Mouse (Mus musculus): ENCODE results near the gene Spout1. TPM values are rescaled to one million over a fixed set of nuclear protein-coding genes. Genes with fewer than 3 reads are reported as not detected.

The Spout1 gene
- 44.8 and 46.0 TPM in 2 replicates for polyA plus RNA-seq (2015; fragmentation: Nextera tagmentation; extraction: Ambion mirVana)

DNA sequence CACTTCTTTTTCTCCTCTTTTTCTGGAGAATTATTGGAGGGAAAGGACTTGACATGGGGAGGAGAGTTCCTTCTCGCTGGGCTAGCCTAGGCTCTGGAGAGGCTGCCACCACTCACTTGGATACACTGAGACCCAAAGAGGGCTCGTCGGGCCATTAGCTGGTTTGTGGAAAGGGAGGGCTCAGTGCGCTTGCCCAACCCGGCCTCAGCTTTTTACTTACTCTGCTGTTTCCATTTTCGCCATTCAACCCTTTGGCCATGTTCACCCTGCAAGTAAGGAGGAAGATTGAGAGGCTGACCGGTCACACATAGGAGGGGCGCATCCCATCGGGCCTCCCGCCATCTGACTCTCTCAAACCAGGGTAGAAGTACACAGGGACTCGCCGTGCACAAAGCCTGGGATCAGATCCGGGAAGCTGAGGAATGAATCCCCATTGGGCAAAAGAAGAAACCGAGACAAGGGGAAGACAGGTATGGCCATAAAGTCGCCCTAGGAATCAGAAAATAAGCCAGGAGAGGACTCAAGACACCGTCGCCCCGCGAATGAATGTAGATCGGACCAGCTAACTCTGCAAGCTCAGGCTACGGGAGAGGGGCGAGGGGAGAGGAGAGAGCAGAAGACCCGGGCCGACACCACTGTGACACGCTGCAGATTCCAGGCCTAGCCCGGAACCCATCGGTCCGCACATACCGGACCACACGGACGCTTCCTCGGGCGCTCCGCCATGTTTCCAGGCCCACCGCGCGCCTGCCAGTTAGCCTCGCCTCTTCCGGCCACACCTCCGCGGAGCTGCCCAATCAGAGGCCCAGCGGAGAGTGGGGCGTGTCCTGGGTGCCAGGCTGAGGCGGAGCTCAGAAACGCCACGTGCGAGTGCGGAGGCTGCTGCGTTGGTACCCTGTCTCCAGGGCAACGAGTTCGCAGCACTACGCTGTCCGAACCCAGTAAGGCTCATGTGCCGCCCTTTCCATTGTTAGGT is at the start of gene Spout1:
Gene Spout1 (minus strand): TSS at position 760 of the 976 bp plus-strand sequence.
- DNase-seq (ENCODE audit: low spot score): peak; percentile 95

DNA sequence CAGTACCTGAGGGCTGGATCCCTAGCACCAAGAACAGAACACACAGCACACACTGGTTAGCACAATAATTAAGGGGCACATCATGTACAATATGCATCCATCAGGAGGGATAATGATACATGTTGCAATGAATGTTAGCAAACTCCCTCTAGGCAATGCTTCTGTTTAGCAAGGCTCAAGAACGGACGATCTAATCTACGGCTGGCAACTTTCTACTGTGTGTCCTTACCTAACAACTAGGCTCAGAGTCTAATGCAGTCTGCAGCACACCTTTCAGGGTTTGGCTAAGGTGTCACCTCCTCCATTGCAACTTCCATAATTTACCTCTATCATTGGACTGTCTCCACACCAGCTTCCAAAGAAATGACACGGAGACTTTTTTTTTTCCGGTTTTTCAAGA is 38.0 kb upstream of the Spout1 start:
- DNase-seq (ENCODE audit: low spot score): no peak

DNA sequence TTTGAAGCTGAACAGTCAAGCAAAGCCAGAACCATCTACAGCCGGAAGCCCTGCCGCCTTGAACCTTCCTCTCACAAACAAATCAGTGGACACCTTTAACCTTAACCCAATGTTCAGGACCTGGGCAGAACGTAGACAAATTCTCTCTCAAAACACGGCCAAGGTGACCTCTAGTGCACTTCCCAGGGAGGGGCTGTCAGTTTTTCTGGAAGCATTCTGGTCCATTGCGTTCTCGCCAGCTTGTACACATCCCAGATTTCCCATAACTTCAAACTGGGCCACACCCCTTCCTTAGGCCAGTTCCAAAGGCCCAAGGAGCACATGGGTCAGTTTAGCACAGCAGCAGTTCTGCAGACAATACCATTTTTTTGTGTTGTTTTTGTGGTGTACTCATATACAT is 37.2 kb upstream of the Spout1 start:
- DNase-seq (ENCODE audit: low spot score): no peak

DNA sequence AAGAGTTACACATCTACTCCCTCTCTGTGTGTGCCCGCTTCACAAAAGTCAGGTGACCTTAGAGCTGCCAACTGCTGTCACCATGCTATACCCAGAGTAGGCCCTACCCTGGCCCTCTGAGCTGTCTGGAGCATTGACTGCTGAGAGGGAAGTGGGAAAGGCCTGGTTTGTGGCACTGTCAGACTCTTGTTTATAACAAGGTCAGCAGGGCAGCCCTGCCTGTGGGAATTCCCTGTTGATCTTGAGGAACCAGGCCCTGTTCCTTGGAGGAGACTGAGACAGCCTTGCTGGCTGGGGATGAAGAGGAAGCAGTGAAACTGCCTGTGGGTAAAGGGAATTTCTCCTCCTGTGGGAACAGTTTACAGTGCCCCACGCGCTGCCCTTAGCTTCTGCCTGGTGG is 36.5 kb upstream of the Spout1 start:
- DNase-seq (ENCODE audit: low spot score): no peak

DNA sequence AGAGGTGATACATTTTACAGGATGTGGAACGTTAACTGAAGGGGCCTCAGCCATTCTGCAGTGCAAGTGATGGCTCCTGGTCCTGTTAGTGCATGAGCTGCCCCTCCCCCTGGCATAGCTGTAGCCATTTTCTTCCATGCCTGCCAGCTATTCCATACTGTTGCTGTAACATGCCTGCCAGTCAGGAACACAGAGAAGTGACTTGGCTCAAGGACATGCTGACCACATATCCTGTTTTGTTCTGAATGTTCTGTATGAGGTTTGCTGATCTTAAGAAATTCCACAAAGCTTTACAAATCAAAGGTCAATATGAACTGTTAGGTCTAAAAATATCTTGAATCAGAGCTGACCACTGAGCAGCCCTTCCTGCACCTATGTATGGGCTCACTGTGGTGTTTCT is 34.7 kb upstream of the Spout1 start:
- no peak for DNase-seq (ENCODE audit: low spot score)

DNA sequence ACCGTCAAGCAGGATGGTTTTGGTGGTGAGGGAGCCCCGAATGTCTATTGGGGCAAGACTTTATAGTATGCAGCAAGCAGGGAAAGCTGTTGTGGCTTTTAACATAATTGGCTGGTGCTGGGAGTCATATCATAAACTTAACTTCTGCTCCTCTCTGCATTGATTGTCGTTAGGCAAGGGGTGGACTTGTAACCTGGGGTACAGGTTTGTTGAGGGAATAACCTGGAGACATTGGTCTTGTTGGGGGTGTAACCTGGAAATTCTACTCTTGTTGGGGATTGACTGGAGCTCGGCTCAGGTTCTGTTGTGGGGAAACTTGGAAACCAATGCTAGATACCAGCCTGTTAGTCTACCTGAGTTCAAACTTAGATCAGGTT is 33.9 kb upstream of the Spout1 start:
- no peak for DNase-seq (ENCODE audit: low spot score)

DNA sequence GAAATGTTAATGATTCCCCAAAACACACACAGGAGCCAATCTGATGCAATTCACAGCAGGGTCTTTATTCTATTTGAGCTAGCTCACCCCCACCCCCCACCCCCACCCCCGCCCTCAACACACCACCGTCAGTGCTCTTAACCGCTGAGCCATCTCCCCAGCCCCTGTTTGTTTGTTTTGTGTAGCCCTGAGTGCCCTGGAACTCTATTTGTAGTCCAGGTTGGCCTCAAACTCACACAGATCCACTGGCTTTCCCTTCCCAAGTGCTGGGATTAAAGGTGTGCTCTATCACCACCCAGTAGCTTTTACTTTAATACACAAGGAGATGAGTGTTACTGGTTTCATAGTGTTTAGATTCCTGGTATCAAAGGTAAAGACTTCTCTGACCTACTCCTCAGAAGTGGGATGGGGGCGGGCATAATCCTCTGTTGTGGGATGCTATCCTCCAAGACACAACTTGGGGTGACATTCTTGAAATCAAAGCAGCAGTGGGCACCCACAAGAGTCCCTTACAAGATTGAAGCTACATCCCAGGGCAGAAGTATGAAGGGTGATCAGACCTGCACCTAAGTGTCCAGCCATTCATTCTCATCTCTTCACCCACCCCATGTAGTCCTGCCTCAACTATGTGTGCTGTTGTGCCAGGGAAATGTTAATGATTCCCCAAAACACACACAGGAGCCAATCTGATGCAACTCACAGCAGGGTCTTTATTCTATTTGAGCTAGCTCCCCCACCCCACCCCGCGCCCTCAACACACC is 33.3 kb upstream of the Spout1 start:
- no peak for DNase-seq (ENCODE audit: low spot score)

DNA sequence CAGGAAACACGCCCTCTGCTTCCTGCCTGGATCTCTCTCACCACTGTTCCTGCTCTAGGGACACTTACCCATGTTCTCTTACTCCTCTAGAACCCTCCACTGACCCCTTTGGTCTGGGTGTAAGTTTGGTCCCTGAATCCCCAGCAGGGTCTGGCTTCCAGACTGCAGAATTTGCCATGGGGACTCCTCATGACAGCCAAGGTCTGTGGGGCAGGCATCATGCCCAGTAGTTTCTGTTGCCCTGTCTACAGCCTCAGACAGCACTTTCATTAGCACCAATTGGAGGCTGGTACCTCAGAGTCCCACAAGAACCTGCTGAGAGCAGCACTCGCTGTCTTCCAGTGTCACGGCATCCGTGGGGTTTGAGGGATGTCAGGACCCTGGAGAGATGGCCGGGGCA is 29.6 kb upstream of the Spout1 start:
- no peak for DNase-seq (ENCODE audit: low spot score)

DNA sequence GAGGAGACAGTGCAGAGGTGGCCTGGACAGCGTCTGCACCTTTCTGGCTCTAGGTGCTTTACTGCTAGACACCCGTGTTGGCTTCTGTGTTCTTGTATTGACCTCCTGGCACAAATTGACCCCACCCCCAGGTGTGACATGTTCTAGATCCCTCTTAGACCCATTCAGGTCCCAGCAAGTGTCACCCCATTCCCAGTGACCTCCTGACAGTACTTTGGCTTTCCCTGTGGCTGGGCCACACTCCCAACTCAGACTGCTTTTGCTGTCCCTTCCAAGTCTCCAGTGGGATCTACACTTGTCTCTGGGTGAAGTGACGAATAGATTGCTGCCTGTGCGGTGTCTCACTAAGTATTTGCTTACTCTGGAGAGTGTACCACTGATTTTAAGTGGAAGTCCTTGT is 29.1 kb upstream of the Spout1 start:
- no peak for DNase-seq (ENCODE audit: low spot score)

DNA sequence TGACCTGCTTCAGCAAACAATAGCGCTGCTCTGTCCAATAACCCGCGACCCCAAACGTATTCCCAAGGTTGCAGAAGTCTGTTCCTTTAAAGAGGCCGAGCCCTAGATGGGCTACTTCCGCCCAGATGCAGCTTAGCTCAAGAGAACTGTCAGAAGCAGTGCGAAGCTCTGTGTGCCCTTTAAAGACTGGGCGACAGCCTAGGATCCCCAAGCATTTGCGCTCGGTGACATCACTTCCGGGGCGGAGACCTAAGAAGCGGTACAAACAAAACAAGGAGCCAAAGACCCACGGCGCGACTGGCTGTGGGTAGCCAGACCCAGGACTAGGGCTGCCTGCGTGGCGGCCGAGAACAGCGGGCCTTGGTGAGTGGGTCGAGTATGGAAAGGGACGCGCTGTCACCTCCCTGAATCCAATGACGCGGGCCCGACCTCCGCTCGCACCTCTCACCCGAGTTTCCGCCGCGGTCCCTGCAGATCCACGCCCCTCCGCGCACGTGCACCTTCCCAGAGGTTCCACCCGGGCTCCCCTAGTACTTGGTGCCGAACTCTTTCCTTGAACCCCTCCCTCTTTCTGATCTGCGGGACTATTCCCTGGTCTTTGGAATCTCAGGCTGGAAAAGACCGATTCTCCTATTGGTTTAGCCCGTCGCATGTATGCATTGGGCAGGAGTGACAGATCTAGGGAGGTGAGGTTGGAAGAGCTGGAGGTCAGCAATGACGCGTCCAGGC is 27.5 kb upstream of the Spout1 start, which contains the start of gene Kyat1:
Gene Kyat1 (minus strand): TSS at position 219 of the 729 bp plus-strand sequence.
- DNase-seq (ENCODE audit: low spot score): peak; percentile 96

DNA sequence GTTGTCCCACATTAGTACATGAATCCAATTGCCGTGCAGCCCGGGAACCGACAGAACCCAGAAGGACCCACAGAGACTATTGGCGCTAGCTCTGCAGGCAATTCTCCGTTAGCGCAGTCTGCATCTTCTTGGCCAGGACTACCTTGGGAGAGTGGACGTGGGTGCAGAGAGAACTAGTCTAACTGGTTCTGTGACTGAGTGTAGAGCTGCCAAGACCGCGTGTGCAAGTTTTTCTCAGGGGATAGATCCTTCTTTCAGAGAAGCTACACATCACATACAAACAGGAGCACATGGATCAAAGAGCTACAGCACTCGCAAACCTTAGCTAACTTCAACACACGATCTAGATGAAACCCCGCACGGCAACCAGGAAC is 27.0 kb upstream of the Spout1 start:
- DNase-seq (ENCODE audit: low spot score): no peak

DNA sequence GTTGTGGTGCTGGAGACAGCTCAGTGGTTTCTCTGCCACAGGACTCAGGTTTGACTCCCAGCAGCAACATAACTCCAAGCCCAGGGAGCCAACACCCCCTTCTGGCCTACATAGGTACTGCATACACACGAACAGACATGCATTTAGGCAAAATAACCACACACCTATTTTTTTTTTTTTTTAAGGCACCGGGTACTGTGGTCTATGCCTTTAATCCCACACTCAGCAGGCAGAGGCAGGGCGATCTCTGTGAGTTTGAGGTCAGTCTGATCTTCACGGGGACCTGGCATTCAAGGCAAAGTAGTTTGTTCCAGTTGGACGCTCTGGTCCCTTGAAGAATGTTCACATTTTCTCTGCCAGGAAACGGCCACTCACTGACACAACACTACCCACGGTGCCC is 25.2 kb upstream of the Spout1 start:
- DNase-seq (ENCODE audit: low spot score): peak; percentile 63

DNA sequence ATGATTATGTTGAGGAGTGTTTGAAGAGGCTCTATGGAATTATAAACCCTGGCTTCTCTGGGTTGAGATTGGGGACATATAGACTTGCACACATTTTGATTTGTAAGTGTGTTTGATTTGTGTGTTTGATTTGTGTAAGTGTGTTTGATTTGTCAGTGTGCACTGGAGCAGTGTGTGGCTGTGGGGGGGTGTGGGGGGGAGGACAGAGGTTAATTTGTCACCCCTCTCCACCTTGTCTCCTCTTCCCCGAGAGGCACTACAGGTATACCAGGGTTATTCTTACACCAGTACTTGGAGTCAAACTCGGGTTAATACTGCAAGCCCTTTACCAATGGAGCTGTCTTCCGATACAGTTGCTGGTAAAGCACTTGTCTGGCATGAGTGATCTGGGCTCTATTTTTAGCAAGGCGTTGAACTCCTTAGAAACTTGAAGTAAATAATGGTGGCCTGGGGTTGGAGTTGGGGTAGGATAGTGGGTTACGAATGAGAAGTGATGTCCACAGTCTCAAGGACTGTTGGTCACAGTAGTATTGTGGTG is 22.2 kb upstream of the Spout1 start:
- no peak for DNase-seq (ENCODE audit: low spot score)

DNA sequence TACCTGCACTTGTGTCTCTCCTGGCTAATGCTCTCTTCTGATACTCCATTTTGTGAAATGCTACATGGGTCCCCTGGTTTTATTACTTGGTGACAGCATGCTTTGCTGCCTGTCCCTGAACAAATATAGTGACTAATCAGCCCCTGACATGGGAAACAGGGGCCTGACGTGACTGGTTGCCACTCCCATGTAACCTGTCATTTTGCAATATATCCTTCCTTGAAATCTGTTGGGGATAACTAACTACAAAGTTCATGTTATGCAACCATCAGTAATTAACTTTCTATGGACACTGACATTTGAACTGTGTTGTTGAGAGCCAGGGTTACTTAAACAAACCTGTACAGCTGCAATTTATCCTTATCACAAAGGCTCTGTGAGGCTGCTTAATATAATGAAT is 21.7 kb upstream of the Spout1 start:
- no peak for DNase-seq (ENCODE audit: low spot score)

DNA sequence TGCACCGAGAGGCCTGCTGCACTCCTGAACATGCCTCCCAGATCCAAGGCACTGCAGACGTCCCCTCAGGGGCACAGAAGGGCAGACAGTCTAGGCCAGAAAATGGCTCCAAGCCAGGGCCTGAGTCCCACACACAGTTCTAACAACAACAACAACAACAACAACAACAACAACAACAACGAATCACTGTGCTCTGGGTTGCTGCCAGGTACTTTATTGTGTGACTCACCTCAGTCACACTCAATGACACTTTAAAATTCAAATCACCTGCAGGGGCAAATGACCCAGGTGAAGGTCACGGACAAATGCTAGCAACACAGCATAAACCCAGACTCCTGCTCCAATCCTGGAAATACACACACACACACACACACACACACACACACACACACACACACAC is 19.8 kb upstream of the Spout1 start:
- no peak for DNase-seq (ENCODE audit: low spot score)

DNA sequence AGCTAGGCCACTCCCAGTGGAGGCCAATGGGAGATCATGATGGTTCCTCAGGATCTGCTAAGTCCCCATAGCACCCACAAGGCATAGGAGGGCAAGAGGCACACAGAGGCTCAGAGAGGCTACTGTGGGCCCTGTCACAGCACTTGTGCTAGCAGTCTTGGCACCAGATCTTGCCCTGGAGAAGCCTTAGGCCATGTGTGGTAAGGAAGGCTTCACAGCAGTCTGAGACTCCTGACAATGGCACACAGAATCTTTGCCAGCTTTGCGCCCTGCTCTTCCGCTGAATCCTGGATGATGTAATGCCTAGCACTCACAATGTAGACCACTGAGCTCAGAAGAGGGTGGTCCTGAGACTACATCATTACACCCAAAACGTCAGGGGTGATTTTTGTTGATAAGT is 16.4 kb upstream of the Spout1 start:
- DNase-seq (ENCODE audit: low spot score): no peak

DNA sequence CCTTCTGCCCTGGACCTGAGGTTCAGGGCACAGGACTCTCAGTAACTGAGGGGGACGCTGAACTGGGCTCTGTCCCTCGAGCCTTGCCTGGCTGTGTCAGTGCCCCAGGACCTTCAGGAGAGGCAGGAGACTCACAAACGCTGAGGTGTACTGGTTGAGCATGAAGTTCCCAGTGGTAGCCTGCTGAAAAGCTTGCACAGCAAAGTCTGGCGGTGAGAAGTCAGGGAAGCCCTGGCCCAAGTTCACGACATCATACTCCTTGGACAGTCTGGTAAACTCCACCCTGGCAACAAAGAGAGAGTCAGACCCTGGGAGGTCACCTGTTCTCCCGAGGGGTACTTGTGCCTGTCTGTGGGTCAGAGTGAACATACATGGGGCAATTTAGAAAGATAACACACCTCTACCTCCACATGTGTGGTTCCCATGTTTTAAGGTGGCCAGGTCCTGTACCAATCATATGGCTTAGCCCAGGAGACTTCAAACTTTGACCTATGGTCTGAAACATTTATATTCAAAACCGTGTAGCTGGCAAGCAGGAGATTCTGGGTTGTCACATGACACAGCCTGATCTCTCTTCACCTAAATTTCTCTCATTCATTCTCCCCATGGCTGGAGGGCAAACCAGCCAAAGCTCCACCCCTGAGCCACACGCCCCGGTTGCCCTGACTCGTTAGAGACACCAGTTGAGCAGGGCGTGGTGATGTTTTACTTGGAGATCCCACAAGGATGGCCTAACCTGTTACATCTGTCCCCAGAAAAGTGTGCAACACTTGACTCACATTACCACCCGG is 13.7 kb upstream of the Spout1 start:
- DNase-seq (ENCODE audit: low spot score): no peak

DNA sequence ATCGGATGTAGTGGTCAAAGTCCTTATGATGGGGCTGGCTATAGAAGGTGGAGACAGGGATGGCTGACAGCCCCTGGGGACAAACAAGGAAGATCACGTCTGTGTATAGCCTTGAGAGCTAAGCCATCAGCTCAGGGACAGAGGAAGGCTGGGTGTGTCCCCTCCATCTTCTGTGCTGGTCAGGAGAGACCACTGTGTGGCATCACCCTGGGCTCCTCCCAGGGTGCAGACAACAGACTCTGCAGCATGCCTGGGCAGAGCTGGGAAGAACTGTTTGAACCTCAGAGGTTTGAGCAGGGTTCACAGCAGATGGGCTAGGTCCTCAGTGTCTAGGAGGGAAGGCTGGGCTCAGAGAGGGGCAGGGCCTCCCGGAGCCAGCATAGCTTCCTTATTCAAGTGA is 7.4 kb upstream of the Spout1 start:
- no peak for DNase-seq (ENCODE audit: low spot score)

DNA sequence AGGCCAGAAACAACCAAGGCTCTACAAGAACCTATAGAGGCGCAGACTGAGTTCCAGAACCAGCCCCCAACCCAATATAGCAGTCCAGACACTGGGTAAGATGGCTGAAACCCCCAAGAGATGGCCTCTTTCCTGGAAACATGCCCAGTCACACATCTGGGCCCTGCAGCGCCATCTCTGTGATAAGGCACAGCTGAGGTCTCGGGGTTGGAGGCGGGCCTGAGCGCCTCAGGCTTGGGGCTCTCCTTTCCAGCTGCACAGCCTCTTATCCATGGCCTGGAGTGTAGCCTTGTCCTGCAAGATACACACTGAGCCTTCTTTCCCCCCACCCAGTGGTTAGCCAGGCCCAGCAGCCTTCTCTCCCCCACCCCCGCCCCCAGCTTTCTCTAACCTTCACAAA is 7.0 kb upstream of the Spout1 start:
- no peak for DNase-seq (ENCODE audit: low spot score)

DNA sequence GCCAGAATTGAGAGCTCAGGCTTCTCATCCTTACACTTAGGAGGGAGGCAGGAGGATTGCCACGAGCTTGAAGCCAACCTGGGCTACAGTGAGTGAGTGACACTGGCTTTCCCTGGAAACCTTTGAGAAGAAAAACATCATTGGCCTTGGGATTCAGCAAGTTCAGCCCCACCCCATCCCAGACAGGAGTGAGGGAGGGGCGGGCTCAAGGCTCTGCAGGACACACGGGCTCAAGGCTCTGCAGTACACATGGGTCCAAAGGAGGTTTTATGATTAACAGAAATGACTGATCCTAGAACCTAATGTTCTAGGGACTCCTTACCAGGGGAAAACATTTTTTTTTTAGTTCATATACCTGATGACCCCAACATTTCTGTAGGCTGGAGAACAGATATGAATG is 5.5 kb upstream of the Spout1 start:
- no peak for DNase-seq (ENCODE audit: low spot score)

DNA sequence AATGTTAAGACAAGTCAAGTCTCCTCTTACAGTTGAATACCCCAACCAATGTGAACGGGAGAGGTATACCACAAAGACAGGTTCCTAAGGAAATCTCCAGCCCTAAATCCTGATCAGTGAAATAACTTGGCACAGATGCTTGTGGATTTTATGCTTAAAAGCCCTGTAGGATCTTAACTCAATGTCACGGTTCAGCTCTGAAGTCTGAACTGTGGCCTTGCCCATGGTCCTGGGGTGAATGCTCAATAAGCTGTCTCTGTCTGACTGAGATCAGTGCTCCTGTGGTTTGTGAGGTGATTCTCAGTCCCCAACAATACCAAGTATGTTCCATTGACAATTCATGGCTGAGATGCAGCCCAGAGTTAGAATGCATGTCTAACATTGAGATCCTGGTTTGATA is 4.2 kb upstream of the Spout1 start:
- no peak for DNase-seq (ENCODE audit: low spot score)

Data from thymus, postnatal 0 days (tissue).